Mouse (Mus musculus) fat pad, adult 2 months (tissue): ENCODE data around the gene Rora.

ENCODE experiments used
- DNase-seq: peaks from one replicate; pipeline ENCODE4 v3.0.0-alpha.2; 2011; ENCODE audit warnings: low read depth, low spot score; ENCODE audit errors: extremely low read depth

Rora gene

GRCm38 (mm10) chr9:68688151-68688550 lies 34.6 kb downstream of the Rora start:
- DNase-seq, result no peak

GRCm38 (mm10) chr9:68689351-68689750 lies 35.8 kb downstream of the Rora start:
- no peak for DNase-seq

GRCm38 (mm10) chr9:68694889-68695495 lies 41.4 kb downstream of the Rora start:
- DNase-seq, result no peak

- no peak for DNase-seq
These were observed 41.9 kb downstream of the Rora start for GRCm38 (mm10) chr9:68695496-68695969.

- DNase-seq, result no peak
These were observed 42.9 kb downstream of the Rora start for GRCm38 (mm10) chr9:68696425-68696956.

- DNase-seq, result no peak
These were observed 45.8 kb downstream of the Rora start for GRCm38 (mm10) chr9:68699341-68699740.

- no peak for DNase-seq
These were observed 46.3 kb downstream of the Rora start for GRCm38 (mm10) chr9:68699856-68700255.

GRCm38 (mm10) chr9:68707636-68708035 lies 54.0 kb downstream of the Rora start:
- no peak for DNase-seq

- no peak for DNase-seq
These were observed 55.6 kb downstream of the Rora start for GRCm38 (mm10) chr9:68709232-68709631.

GRCm38 (mm10) chr9:68710893-68711654 lies 57.5 kb downstream of the Rora start:
- DNase-seq, result no peak

- no peak for DNase-seq
These were observed 63.4 kb downstream of the Rora start for GRCm38 (mm10) chr9:68716961-68717360.

- no peak for DNase-seq
These were observed 64.8 kb downstream of the Rora start for GRCm38 (mm10) chr9:68718427-68718826.

- DNase-seq, result no peak
These were observed 65.7 kb downstream of the Rora start for GRCm38 (mm10) chr9:68719286-68719685.

GRCm38 (mm10) chr9:68724636-68725285 lies 71.2 kb downstream of the Rora start:
- no peak for DNase-seq

GRCm38 (mm10) chr9:68727166-68727855 lies 73.7 kb downstream of the Rora start:
- DNase-seq, result no peak

GRCm38 (mm10) chr9:68731438-68731837 lies 77.9 kb downstream of the Rora start:
- DNase-seq, result no peak

GRCm38 (mm10) chr9:68732929-68733328 lies 79.3 kb downstream of the Rora start:
- DNase-seq, result no peak

GRCm38 (mm10) chr9:68735886-68736285 lies 82.3 kb downstream of the Rora start:
- no peak for DNase-seq

- DNase-seq, result no peak
These were observed 83.7 kb downstream of the Rora start for GRCm38 (mm10) chr9:68737197-68737736.

- DNase-seq, result no peak
These were observed 92.5 kb downstream of the Rora start for GRCm38 (mm10) chr9:68745931-68746646.
